Mouse (Mus musculus) heart, embryonic 16.5 days (tissue): ENCODE data around the gene Gpr84. TPM values are rescaled to one million over a fixed set of nuclear protein-coding genes. Genes with fewer than 3 reads are reported as not detected.

Experiments
- ATAC-seq: fragments of 200-750 bp; cut with Nextera tagmentation; replicated peaks from 2 replicates; pipeline ENCODE4 v1.8.0; 2017; ENCODE audit warnings: moderate number of reproducible peaks; ENCODE audit not compliant: insufficient read depth, low FRiP score; ENCODE audit errors: extremely low read depth
- H3K27ac ChIP-seq: fragments of 300-500 bp; sonication (generic); 2 replicates; pipeline ENCODE4 v1.5.1; 2014; ENCODE audit warnings: mild to moderate bottlenecking, low read length, control low read depth, moderate library complexity
- H3K27me3 ChIP-seq: fragments of 300-500 bp; sonication (generic); 2 replicates; pipeline ENCODE4 v1.6.1; 2014; ENCODE audit warnings: low read length, mixed read lengths; ENCODE audit not compliant: control insufficient read depth, insufficient read depth
- H3K36me3 ChIP-seq: fragments of 300-500 bp; sonication (generic); 2 replicates; pipeline ENCODE4 v1.6.1; 2014; ENCODE audit not compliant: control insufficient read depth, insufficient read depth
- H3K4me1 ChIP-seq: fragments of 300-500 bp; sonication (generic); 2 replicates; pipeline ENCODE4 v1.6.1; 2014; ENCODE audit warnings: low read length, mixed read lengths; ENCODE audit not compliant: control insufficient read depth, insufficient read depth
- H3K4me2 ChIP-seq: fragments of 300-500 bp; sonication (generic); 2 replicates; pipeline ENCODE4 v1.6.1; 2014; ENCODE audit warnings: low read depth, mild to moderate bottlenecking, control low read depth, low read length
- H3K4me3 ChIP-seq: fragments of 300-500 bp; sonication (generic); 2 replicates; pipeline ENCODE4 v1.5.1; 2014; ENCODE audit warnings: mild to moderate bottlenecking, control low read depth, low read length
- H3K9ac ChIP-seq: fragments of 300-500 bp; sonication (generic); 2 replicates; pipeline ENCODE4 v1.6.1; 2014; ENCODE audit warnings: low read length, control low read depth
- H3K9me3 ChIP-seq: fragments of 300-500 bp; sonication (generic); replicated peaks from 2 replicates; pipeline ENCODE4 v1.6.1; 2016; ENCODE audit warnings: low read length; ENCODE audit not compliant: control insufficient read depth
- WGBS: fragments of 180-500 bp; shearing (Covaris S2); extraction: QIAGEN DNeasy Blood & Tissue Kit; methylation state at CpG from one replicate; pipeline ENCODE4 v1.1.7; 2014; 5-methylcytosine and 5-hydroxymethylcytosine counted together
- polyA plus RNA-seq: library from polyadenylated mRNA; unstranded; fragments of >200 nt; fragmentation: Nextera tagmentation; extraction: Ambion mirVana; gene quantifications from 2 replicates; pipeline ENCODE4 v1.2.1, GENCODE M21; 2015

Gene Gpr84
- polyA plus RNA-seq = 0.19 TPM in 1 of 2 replicates, not detected in the other

DNA sequence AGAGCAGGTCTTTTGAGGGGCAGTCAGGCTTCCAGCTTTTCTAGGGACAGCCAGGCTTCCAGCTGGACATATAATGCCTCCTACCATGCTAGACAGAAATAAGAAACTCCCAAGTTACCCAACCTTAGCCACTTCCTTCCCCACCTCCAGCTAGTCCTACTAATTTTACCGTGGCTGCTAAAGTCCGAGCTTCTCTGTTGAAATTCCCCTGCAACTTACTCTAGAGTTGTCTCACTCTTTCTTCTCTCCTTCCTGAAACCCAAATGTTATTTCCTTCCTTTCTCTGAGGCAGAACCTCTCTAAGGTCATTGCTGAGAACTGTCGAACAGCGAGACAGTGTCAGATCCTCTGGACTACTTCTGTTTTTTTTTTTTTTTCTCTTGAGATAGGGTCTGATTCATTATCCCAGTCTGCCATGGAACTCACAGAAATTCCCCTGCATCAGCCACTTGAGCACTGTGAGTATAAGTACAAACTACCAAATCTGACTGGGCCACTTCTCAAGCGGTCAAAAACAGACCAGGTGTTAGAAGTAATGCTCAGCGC lies at the start of gene Gpr84:
Gpr84 (minus strand) TSS at position 248 of the 546 bp plus-strand sequence.
- H3K4me3 ChIP-seq = no peak within 1 kb of the TSS
- H3K4me2 ChIP-seq = no peak within 1 kb of the TSS
- no peak within 1 kb of the TSS for H3K27ac ChIP-seq
- 38% methylated on average over 6 of the region's 6 CpGs for WGBS
- no peak for ATAC-seq
- H3K9ac ChIP-seq = no peak within 1 kb of the TSS
- H3K9me3 ChIP-seq = no peaks in the 10 kb centered on the region
- no peaks in the 10 kb centered on the region for H3K36me3 ChIP-seq
- H3K27me3 ChIP-seq = no peaks in the 10 kb centered on the region
- H3K4me1 ChIP-seq = peaks cover 18% of the 10 kb centered on the region

- WGBS = 86% methylated on average over 5 of the region's 5 CpGs
- Histone ChIP-seq H3K27me3 (no peaks in the 10 kb centered on the region), H3K4me1 (peaks cover 83% of the 10 kb centered on the region), H3K4me3 (no peak overlapping the region), H3K36me3 (peaks cover 16% of the 10 kb centered on the region; the same call in 1 of the 2 replicates), H3K9me3 (no peaks in the 10 kb centered on the region), H3K4me2 (no peak overlapping the region), H3K9ac (peak overlapping the region; percentile 62), H3K27ac (peak overlapping the region; percentile 94)
- ATAC-seq = no peak
Observed at GRCm38 (mm10) chr15:103359869-103360602, 49.6 kb upstream of the Gpr84 start.

GRCm38 (mm10) chr15:103359122-103359510 lies 48.7 kb upstream of the Gpr84 start:
- Histone ChIP-seq H3K36me3 (peaks cover 23% of the 10 kb centered on the region), H3K27me3 (no peaks in the 10 kb centered on the region), H3K4me3 (no peak overlapping the region), H3K9ac (peak overlapping the region; percentile 30; the same call in 1 of the 2 replicates), H3K4me1 (peaks cover 82% of the 10 kb centered on the region), H3K9me3 (no peaks in the 10 kb centered on the region), H3K27ac (peak overlapping the region; percentile 94), H3K4me2 (peak overlapping the region; percentile 38)
- ATAC-seq = peak; percentile 59
- WGBS = 25% methylated on average over 1 of the region's 1 CpGs

- peak; percentile 56 for ATAC-seq
- H3K9me3 ChIP-seq = no peaks in the 10 kb centered on the region
- H3K4me3 ChIP-seq = no peak overlapping the region
- H3K9ac ChIP-seq = peak overlapping the region; percentile 37
- peak overlapping the region; percentile 94 for H3K27ac ChIP-seq
- no peaks in the 10 kb centered on the region for H3K27me3 ChIP-seq
- 36% methylated on average over 4 of the region's 4 CpGs for WGBS
- peaks cover 78% of the 10 kb centered on the region for H3K4me1 ChIP-seq
- peaks cover 29% of the 10 kb centered on the region for H3K36me3 ChIP-seq
- peak overlapping the region; percentile 38 for H3K4me2 ChIP-seq
Observed at GRCm38 (mm10) chr15:103358278-103359121, 48.1 kb upstream of the Gpr84 start.

- H3K36me3 ChIP-seq = peaks cover 32% of the 10 kb centered on the region
- H3K27ac ChIP-seq = peak overlapping the region; percentile 94
- no peak overlapping the region for H3K4me3 ChIP-seq
- no peak for ATAC-seq
- no peak overlapping the region; the same call in 1 of the 2 replicates for H3K9ac ChIP-seq
- no peaks in the 10 kb centered on the region for H3K9me3 ChIP-seq
- no peaks in the 10 kb centered on the region for H3K27me3 ChIP-seq
- no peak overlapping the region for H3K4me2 ChIP-seq
- peaks cover 78% of the 10 kb centered on the region for H3K4me1 ChIP-seq
- 67% methylated on average over 4 of the region's 4 CpGs for WGBS
Observed at GRCm38 (mm10) chr15:103357817-103358216, 47.4 kb upstream of the Gpr84 start.

GRCm38 (mm10) chr15:103356130-103356529 lies 45.7 kb upstream of the Gpr84 start:
- Histone ChIP-seq H3K27me3 (no peaks in the 10 kb centered on the region), H3K36me3 (peaks cover 39% of the 10 kb centered on the region), H3K27ac (peak overlapping the region; percentile 94), H3K4me2 (no peak overlapping the region), H3K4me3 (no peak overlapping the region), H3K9me3 (no peaks in the 10 kb centered on the region), H3K9ac (peak overlapping the region; percentile 51), H3K4me1 (peaks cover 63% of the 10 kb centered on the region)
- no peak for ATAC-seq
- WGBS = 43% methylated on average over 4 of the region's 4 CpGs

DNA sequence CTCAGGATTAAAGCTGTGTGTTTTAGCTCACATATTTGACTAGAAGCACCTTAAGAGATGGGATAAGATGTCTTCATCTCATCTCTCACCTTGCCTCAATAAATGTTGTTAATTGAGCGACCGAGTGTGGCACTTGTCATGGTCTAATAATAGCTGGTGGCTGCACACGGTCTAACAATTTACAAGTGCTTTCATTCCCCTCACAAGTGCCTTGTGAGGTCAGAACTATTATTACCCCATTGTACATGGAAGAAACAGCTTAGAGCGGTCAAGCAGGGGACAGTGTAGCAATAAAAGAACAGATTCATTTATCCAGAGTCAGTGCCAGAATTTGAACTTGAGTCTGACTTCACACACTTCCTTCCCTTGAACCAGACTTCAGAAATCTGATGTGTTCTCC lies 45.0 kb upstream of the Gpr84 start:
- ATAC-seq = peak; percentile 76
- Histone ChIP-seq H3K4me2 (peak overlapping the region; percentile 15), H3K27ac (peak overlapping the region; percentile 94), H3K4me3 (no peak overlapping the region), H3K9me3 (no peaks in the 10 kb centered on the region), H3K36me3 (peaks cover 46% of the 10 kb centered on the region), H3K27me3 (no peaks in the 10 kb centered on the region), H3K4me1 (peaks cover 58% of the 10 kb centered on the region), H3K9ac (peak overlapping the region; percentile 51)
- whole genome bisulfite sequencing = 47% methylated on average over 4 of the region's 4 CpGs

DNA sequence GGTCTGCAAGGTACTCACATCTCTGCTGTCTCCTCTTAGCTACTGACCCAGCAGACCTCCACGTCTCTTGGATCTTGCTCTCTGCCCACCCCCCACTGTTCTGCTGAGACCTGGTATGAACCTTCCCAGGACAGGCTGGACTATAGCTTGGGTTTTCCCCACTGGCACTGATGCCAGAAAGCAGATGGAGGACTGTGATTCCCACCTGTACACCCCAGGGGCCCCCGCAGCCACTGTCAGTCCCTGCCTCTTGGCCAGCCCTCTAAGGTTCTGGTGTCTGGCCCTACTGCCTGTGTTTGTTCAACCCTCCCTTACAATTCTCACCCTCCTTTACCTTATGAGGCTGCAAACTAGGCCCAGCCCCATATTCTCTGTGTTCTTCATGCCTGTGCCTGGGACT lies 44.3 kb upstream of the Gpr84 start:
- ATAC-seq = no peak
- Histone ChIP-seq H3K36me3 (peaks cover 54% of the 10 kb centered on the region), H3K4me1 (peaks cover 51% of the 10 kb centered on the region), H3K9me3 (no peaks in the 10 kb centered on the region), H3K9ac (peak overlapping the region; percentile 43), H3K4me3 (no peak overlapping the region), H3K27me3 (no peaks in the 10 kb centered on the region), H3K27ac (peak overlapping the region; percentile 94), H3K4me2 (no peak overlapping the region; the same call in 1 of the 2 replicates)
- 78% methylated on average over 2 of the region's 2 CpGs for WGBS
